Mouse (Mus musculus): ENCODE data around the gene Lgals7. TPM values are rescaled to one million over a fixed set of nuclear protein-coding genes. Genes with fewer than 3 reads are reported as not detected.

Gene Lgals7
- 0.14 and 0.34 TPM in 2 replicates for polyA plus RNA-seq (2015; fragmentation: Nextera tagmentation; extraction: Ambion mirVana)

DNA sequence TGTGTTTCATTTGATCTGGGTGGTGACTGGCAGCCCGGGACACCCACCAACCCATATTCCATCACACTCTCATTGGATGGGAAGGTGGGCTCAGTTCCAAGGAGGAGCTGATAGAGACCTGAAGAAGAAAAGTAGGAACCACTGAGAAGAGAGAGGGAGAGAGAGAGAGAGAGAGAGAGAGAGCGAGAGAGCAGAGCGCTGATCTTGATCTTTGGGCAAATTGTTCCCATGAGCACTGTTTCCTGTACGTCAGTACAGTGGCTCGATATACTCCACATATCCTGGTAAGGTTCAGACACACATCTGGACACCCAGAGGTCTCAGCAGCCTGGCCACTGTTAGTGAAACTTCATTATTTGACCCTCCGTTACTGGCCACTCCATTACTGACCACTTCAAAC lies at the start of gene Lgals7:
TSS of gene Lgals7 (plus strand) at position 314 of the 400 bp plus-strand sequence.
- Histone ChIP-seq H3K4me1 (ENCODE audit: insufficient read depth) (peaks cover 9% of the 10 kb centered on the region; the same call in 1 of the 2 replicates), H3K27me3 (ENCODE audit: insufficient read depth, low read length) (no peaks in the 10 kb centered on the region), H3K27ac (ENCODE audit: low read depth) (no peak within 1 kb of the TSS), H3K9me3 (ENCODE audit: low read length) (no peaks in the 10 kb centered on the region; the same call in 1 of the 2 replicates), H3K9ac (replicated peaks) (no peak within 1 kb of the TSS), H3K4me3 (ENCODE audit: low read depth, low read length) (no peak within 1 kb of the TSS), H3K4me2 (ENCODE audit: low read depth, low read length) (no peak within 1 kb of the TSS), H3K36me3 (replicated peaks; ENCODE audit: insufficient read depth, low read length) (no peaks in the 10 kb centered on the region)
- ATAC-seq = no peak
- TF ChIP-seq CTCF (IDR thresholded peaks at IDR 0.05; ENCODE audit: low read depth) (no peak), EP300 (IDR thresholded peaks at IDR 0.05; ENCODE audit: low read depth) (no peak)
- DNase-seq = no peak
- WGBS (ENCODE audit: insufficient replicate concordance) = 78% methylated on average over 6 of the region's 6 CpGs

- Histone ChIP-seq H3K27me3 (ENCODE audit: insufficient read depth, low read length) (no peaks in the 10 kb centered on the region), H3K4me2 (ENCODE audit: low read depth, low read length) (no peak overlapping the region), H3K4me3 (ENCODE audit: low read depth, low read length) (no peak overlapping the region), H3K27ac (ENCODE audit: low read depth) (no peak overlapping the region), H3K36me3 (replicated peaks; ENCODE audit: insufficient read depth, low read length) (peaks cover 65% of the 10 kb centered on the region), H3K4me1 (ENCODE audit: insufficient read depth) (peaks cover 33% of the 10 kb centered on the region), H3K9ac (replicated peaks) (no peak overlapping the region), H3K9me3 (ENCODE audit: low read length) (no peaks in the 10 kb centered on the region)
- WGBS (ENCODE audit: insufficient replicate concordance) = 53% methylated on average over 5 of the region's 5 CpGs
- no peak for ATAC-seq
- no peak for DNase-seq
- TF ChIP-seq EP300 (IDR thresholded peaks at IDR 0.05; ENCODE audit: low read depth) = no peak
- TF ChIP-seq CTCF (IDR thresholded peaks at IDR 0.05; ENCODE audit: low read depth) = no peak
These were observed 49.2 kb upstream of the Lgals7 start for GRCm38 (mm10) chr7:28814306-28815034.

DNA sequence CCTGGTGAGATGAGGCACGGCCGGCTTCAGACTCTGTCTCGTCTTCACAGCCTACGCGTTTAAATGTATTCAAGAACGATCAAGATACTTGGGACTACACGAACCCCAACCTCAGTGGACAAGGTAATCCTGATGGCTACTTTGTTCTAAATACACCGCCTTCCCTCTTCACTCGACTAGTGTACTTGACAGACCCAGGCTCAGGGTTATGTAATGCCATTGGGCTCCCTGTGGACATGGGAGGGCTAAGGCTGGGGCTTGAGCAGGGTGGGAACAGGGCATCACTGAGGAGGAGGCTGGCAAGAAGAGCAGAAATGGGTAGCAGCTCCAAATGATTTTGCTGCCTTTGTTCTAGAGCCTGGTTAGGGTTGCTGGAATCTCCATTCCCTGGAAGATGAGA lies 48.4 kb upstream of the Lgals7 start:
- ATAC-seq = no peak
- peaks cover 72% of the 10 kb centered on the region for H3K36me3 ChIP-seq (replicated peaks; ENCODE audit: insufficient read depth, low read length)
- no peak overlapping the region for H3K4me2 ChIP-seq (ENCODE audit: low read depth, low read length)
- no peaks in the 10 kb centered on the region for H3K27me3 ChIP-seq (ENCODE audit: insufficient read depth, low read length)
- no peak overlapping the region for H3K27ac ChIP-seq (ENCODE audit: low read depth)
- no peak overlapping the region for H3K4me3 ChIP-seq (ENCODE audit: low read depth, low read length)
- no peak for DNase-seq
- no peak overlapping the region for H3K9ac ChIP-seq (replicated peaks)
- peaks cover 39% of the 10 kb centered on the region for H3K4me1 ChIP-seq (ENCODE audit: insufficient read depth)
- WGBS (ENCODE audit: insufficient replicate concordance) = 89% methylated on average over 9 of the region's 9 CpGs
- no peaks in the 10 kb centered on the region for H3K9me3 ChIP-seq (ENCODE audit: low read length)
- no peak for TF ChIP-seq CTCF (IDR thresholded peaks at IDR 0.05; ENCODE audit: low read depth)
- no peak for TF ChIP-seq EP300 (IDR thresholded peaks at IDR 0.05; ENCODE audit: low read depth)

DNA sequence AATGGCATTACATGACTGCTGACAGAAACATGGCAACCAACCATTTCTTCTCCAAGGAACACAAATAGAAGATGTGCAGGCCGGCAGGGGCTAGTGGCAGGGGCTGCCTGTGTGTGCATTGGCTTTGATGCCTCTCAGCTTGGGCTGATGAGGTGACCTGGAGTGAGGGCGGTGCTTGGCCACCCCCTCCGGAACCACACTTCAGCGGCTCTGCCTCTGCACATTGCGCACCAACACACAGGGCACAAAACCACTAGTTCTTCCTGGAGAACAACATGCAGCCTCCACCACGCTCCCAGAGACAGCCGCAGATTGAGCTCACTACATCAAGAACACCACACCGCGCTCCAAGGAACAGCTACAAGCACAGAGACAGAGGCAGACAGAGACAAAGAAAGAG lies 47.5 kb upstream of the Lgals7 start:
- no peaks in the 10 kb centered on the region for H3K9me3 ChIP-seq (ENCODE audit: low read length)
- no peak overlapping the region for H3K27ac ChIP-seq (ENCODE audit: low read depth)
- 71% methylated on average over 9 of the region's 9 CpGs for WGBS (ENCODE audit: insufficient replicate concordance)
- H3K4me3 ChIP-seq (ENCODE audit: low read depth, low read length) = no peak overlapping the region
- H3K4me2 ChIP-seq (ENCODE audit: low read depth, low read length) = no peak overlapping the region
- H3K9ac ChIP-seq (replicated peaks) = peak overlapping the region; percentile 26; the same call in 1 of the 2 replicates
- H3K4me1 ChIP-seq (ENCODE audit: insufficient read depth) = peaks cover 42% of the 10 kb centered on the region
- TF ChIP-seq CTCF (IDR thresholded peaks at IDR 0.05; ENCODE audit: low read depth) (no peak), EP300 (IDR thresholded peaks at IDR 0.05; ENCODE audit: low read depth) (no peak)
- no peak for DNase-seq
- peaks cover 82% of the 10 kb centered on the region for H3K36me3 ChIP-seq (replicated peaks; ENCODE audit: insufficient read depth, low read length)
- no peaks in the 10 kb centered on the region for H3K27me3 ChIP-seq (ENCODE audit: insufficient read depth, low read length)
- ATAC-seq = no peak

DNA sequence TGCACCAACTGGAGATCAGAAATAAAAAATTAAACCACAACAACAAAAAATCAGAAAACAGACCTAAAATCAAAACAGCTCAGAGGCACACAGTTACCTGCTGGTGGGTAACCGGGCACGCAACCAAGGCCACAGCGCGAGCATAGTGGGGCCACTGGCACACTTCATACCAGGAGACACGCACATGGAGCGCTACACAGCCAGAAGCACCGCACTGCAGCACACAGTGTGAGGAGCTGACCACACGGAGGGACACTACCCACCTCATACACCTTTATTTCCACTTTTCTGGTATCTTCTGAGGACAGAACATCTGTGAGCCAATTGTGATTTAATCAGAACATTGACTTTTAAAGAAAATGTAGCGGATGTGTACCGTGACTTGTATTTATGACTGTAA lies 46.7 kb upstream of the Lgals7 start:
- no peak for DNase-seq
- no peak for TF ChIP-seq CTCF (IDR thresholded peaks at IDR 0.05; ENCODE audit: low read depth)
- no peak for TF ChIP-seq EP300 (IDR thresholded peaks at IDR 0.05; ENCODE audit: low read depth)
- no peak for ATAC-seq
- H3K9ac ChIP-seq (replicated peaks) = no peak overlapping the region
- 91% methylated on average over 10 of the region's 10 CpGs for WGBS (ENCODE audit: insufficient replicate concordance)
- H3K27me3 ChIP-seq (ENCODE audit: insufficient read depth, low read length) = no peaks in the 10 kb centered on the region
- H3K36me3 ChIP-seq (replicated peaks; ENCODE audit: insufficient read depth, low read length) = peaks cover 89% of the 10 kb centered on the region
- no peak overlapping the region for H3K4me2 ChIP-seq (ENCODE audit: low read depth, low read length)
- peaks cover 42% of the 10 kb centered on the region for H3K4me1 ChIP-seq (ENCODE audit: insufficient read depth)
- H3K27ac ChIP-seq (ENCODE audit: low read depth) = no peak overlapping the region
- H3K9me3 ChIP-seq (ENCODE audit: low read length) = no peaks in the 10 kb centered on the region
- H3K4me3 ChIP-seq (ENCODE audit: low read depth, low read length) = no peak overlapping the region

DNA sequence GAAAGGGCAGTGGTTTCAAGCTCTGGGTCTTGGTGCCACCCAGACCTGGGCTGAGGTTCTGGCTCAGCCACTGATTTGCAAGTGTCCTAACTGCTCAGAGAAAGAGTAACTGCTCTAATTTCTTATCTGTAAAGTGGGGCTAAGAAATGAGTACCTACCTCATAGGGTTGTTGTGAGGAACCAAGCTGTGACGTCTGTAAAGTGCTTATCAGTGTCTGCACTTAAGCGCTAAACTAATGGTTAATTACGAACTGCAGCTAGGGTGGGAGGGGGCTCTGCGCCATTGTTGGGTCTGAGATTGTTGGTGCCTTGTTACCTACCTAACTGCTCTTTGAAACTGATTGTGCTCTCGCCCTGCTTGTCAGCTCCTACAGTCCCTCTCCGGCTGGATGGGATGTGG lies 46.1 kb upstream of the Lgals7 start:
- TF ChIP-seq EP300 (IDR thresholded peaks at IDR 0.05; ENCODE audit: low read depth) = no peak
- TF ChIP-seq CTCF (IDR thresholded peaks at IDR 0.05; ENCODE audit: low read depth) = no peak
- Histone ChIP-seq H3K27ac (ENCODE audit: low read depth) (no peak overlapping the region), H3K4me1 (ENCODE audit: insufficient read depth) (peaks cover 44% of the 10 kb centered on the region), H3K9ac (replicated peaks) (no peak overlapping the region), H3K36me3 (replicated peaks; ENCODE audit: insufficient read depth, low read length) (peaks cover 95% of the 10 kb centered on the region), H3K27me3 (ENCODE audit: insufficient read depth, low read length) (no peaks in the 10 kb centered on the region), H3K4me2 (ENCODE audit: low read depth, low read length) (no peak overlapping the region), H3K9me3 (ENCODE audit: low read length) (no peaks in the 10 kb centered on the region), H3K4me3 (ENCODE audit: low read depth, low read length) (no peak overlapping the region)
- 65% methylated on average over 6 of the region's 6 CpGs for WGBS (ENCODE audit: insufficient replicate concordance)
- ATAC-seq (no peak), DNase-seq (no peak)
